Mouse (Mus musculus): ENCODE measurements around the gene Olfr872. TPM values are rescaled to one million over a fixed set of nuclear protein-coding genes. Genes with fewer than 3 reads are reported as not detected.
"Not testable (repeated sequence)": the region's sequence is repeated elsewhere in the genome, so short reads cannot be mapped to it uniquely, and the experiment has no call there.

The Olfr872 gene
- total RNA-seq (2021): not detected

DNA sequence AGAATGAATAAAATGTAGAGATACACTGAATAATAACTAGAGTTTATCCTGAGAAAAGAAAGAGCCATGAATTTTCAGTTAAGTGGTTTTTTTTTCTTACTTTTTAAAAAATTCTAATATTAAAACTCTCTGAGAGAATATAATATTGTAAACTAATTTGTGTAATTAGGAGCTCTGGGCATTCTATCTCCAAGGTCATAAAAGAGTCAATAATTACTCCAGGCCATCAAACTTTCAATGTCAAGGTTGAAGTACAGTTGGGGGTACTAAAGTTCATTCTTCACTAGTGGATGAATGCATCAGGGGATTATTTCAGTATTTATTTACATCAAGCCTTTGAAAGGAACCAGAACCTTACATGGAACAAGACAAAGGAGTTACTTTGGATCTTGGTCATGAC, at the start of gene Olfr872:
Gene Olfr872 (plus strand): TSS at position 301 of the 400 bp plus-strand sequence.
- intact Hi-C loops (cut with DNase I): no loop called here
- DNase-seq: no peak

DNA sequence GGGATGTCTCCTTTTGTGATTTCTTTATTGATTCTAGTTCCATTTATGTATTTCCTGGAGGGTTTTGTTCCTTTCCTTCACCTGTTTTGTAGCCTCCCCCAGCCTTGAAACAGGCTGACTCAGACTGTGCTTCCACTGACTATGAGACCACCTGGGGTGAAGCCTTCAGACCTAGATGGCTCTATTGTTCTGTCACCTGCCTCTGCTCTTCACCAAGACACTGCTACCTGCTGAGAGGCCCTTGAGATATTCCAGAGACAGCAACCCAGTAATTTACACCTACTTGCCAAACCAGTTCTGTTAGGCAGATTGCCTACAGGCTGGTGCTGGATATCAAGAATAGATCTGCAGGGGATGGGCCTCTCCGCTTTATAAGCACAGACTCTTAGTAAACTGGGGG, 34.8 kb upstream of the Olfr872 start:
- no peak for DNase-seq
- intact Hi-C loops (cut with DNase I): no loop called here

DNA sequence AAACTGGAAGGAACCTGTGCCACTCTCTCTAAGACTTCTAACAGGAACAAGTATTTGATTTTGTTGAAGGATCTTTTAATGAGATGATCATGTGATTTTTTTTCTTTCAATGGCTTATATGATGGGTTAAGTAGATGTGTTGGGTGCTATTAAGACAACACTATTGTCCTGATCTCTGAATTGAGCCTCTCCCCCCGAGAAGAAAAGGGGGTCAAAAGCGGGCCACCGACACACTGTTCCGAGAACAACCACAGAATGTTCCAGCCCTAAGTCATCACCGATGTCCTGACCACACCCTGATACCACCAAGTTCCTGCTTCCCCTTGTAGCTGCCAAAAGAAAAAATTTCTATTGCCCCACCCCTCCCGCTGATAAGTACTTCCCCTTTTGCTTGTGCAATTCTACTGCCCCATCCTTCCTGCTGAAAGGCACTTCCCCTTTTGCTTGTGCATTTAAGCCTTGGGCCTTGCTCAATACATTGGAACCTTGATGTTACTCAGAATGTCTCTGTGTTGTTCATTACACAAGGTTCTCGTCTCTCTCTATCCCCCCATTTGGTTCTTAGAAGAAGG, 33.4 kb upstream of the Olfr872 start:
- intact Hi-C loops (cut with DNase I); DNase-seq: not testable (repeated sequence)

DNA sequence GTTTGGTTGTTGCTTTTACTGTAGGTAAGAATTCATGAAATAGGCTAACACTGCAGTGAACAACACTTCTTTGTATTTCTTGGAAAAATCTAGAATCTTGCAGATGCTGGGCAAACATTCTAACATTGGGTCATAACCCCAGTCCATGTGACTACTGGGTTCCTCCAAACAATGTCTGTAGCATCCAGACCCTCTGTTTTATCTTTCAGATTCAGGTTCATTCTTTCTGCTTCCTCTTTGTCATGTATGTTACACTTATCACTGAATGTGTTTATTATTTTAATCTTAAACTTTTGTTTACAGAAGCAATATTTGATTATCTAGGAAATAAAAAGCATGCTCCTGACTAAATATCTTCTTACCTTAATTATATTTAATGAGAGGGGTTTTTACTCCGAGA, 26.1 kb upstream of the Olfr872 start:
- no peak for DNase-seq
- intact Hi-C loops (cut with DNase I): no loop called here

DNA sequence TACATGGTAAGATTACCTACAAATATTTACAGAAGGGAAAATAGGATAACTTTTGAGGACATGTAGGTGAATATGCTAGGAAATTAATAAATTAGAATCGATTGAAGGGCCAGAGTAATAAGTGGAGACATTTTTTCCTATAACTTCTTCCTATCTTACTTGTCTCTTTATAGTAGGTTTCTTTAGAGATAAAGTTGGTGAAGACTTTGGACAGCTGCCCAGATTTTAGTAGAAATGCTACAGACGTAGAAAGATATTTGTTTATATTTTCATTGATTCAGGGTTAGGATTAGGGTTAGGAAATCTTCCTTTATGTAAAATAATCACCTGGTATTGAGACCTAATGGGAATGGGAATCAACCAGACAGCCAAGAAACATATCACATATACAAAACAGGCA, 25.4 kb upstream of the Olfr872 start:
- DNase-seq: no peak
- intact Hi-C loops (cut with DNase I): no loop called here

DNA sequence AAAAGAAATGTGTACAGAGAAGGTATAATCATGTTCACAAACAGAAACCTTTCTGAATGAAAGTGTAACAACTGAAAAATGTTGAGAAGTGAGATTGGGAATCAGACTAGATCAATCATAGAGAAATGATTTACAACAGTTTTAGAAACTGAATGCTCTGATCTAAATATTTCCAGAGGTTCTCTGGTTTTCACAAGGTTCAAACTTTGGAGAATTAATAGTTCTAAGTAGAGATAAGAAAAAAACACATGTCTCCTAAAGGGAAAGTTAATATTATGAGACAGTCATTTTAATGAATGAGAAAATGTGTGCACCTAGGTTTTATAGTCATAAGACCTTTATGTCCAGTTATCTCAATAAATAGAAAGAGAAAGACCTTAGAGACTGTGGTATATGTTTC, 25.0 kb upstream of the Olfr872 start, which contains the start of gene Olfr871:
Gene Olfr871 (plus strand): TSS at position 301 of the 400 bp plus-strand sequence.
- no peak for DNase-seq
- intact Hi-C loops (cut with DNase I): no loop called here

DNA sequence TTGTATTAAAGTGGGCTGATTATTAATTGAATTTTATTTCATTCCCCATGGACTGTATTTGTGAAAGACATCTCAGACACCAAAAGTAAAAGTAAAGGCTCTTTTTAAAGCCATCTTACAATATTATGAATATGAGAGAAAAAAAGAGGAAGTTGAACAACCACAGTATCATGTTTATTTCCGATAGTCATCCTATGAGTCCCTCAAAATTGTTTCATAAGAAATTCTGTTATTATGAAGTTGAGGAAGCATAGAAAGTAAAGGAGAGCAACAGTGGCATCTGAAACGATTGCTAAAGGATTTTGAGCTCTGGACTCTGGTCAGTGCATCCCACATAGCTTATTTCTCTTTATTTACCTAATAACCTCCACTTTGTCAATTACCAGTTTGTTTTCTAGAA, 459 bp downstream of the Olfr872 start:
- intact Hi-C loops (cut with DNase I): no loop called here
- no peak for DNase-seq

DNA sequence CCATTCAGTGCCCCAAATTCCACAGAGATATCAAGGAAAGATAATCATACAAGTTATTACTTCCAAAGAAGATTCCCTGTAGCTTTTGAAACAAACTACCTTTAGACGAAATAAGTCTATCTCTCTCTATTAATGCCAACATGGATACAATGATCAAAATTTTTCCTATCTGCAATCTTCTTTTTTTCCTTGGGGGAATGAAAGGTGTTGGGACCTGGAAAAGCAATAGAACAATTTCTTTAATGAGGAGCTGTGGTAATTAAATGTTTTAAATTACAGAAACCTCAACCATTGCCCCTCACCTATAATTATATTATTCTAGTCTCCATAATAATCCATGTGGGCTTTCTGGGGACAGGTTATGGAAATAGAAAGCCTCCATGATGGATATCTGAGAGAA, 45.1 kb downstream of the Olfr872 start, which contains the start of gene Olfr39:
Gene Olfr39 (plus strand): TSS at position 301 of the 400 bp plus-strand sequence.
- DNase-seq: no peak
- intact Hi-C loops (cut with DNase I): no loop called here

DNA sequence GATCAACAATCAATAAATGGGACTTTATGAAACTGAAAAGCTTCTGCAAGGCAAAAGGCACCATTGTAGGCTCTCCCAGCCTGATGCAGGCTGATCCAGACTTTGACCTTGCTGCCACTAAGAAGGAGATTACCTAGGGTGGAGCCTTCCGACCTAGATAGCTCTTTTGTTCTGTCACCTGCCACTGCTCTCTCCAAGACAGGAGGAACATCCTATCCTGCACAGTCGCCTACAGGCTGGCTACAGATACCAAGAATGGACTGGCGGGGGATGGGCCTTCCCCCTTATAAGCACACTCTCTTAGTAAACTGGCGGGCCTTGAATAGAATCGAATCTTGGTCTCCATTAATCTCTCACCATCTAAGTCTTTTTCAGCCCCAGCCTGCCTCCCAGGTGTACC, 58.6 kb downstream of the Olfr872 start:
- intact Hi-C loops (cut with DNase I); DNase-seq: not testable (repeated sequence)

DNA sequence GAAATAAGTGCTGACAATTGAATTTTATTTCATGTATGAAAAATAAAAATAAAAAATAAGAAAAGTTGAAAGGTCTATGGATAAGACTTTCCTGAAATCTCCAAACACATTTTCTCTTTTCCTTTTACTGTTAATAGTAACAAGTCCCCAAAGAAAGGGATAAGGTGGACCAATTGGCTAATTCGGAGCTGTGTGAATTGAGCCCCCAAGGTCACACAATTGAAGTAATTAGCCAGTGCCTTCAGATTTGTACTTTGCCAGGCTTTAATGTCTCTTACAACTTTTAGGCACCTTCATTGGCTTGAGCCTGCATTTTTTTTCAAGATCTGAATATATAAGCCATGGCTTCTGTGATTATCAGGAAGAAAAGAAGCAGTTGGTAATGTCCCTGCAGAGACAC, 61.3 kb downstream of the Olfr872 start, which contains the start of gene Olfr873:
Gene Olfr873 (plus strand): TSS at position 301 of the 400 bp plus-strand sequence.
- DNase-seq: no peak
- intact Hi-C loops (cut with DNase I): no loop called here

Other genes with a start within 250 kb of the Olfr872 start
- not detected for gene Olfr866, start 209.1 kb upstream of the Olfr872 start, total RNA-seq (2021)
- not detected for gene Olfr867, start 179.6 kb upstream of the Olfr872 start, total RNA-seq (2021)
- gene Olfr868, start 138.5 kb upstream of the Olfr872 start, total RNA-seq (2021): not detected
- not detected for gene Olfr869, start 108.1 kb upstream of the Olfr872 start, total RNA-seq (2021)
- gene Olfr870, start 63.1 kb upstream of the Olfr872 start, total RNA-seq (2021): not detected
- not detected for gene Olfr871, start 24.9 kb upstream of the Olfr872 start, total RNA-seq (2021)
- gene Olfr39, start 45.2 kb downstream of the Olfr872 start, total RNA-seq (2021): not detected
- gene Olfr873, start 61.4 kb downstream of the Olfr872 start, total RNA-seq (2021): not detected
- gene Olfr18, start 99.0 kb downstream of the Olfr872 start, total RNA-seq (2021): not detected
- 10 to 100 TPM in 1 of 2 experiments, 1 to 10 TPM in 1; 9.5 to 11.7 TPM for gene Zfp560, start 148.1 kb downstream of the Olfr872 start, total RNA-seq (2021)
- 10 to 100 TPM in 1 of 2 experiments, 1 to 10 TPM in 1; 8.2 to 11.0 TPM for gene Zfp26, start 223.0 kb downstream of the Olfr872 start, total RNA-seq (2021)